Mouse (Mus musculus) spleen, postnatal 36 days (tissue): ENCODE results near the gene Dicer1.

Experiments
- DNase-seq, 2 experiments: peaks; one replicate each; pipeline ENCODE4 v3.0.0; 2022; ENCODE audit warnings: low spot score in 2 of 2, mixed read lengths in 1 of 2

Dicer1 gene

GRCm38 (mm10) chr12:104677371-104677924 lies 74.3 kb downstream of the Dicer1 start:
- DNase-seq = no peak

DNA sequence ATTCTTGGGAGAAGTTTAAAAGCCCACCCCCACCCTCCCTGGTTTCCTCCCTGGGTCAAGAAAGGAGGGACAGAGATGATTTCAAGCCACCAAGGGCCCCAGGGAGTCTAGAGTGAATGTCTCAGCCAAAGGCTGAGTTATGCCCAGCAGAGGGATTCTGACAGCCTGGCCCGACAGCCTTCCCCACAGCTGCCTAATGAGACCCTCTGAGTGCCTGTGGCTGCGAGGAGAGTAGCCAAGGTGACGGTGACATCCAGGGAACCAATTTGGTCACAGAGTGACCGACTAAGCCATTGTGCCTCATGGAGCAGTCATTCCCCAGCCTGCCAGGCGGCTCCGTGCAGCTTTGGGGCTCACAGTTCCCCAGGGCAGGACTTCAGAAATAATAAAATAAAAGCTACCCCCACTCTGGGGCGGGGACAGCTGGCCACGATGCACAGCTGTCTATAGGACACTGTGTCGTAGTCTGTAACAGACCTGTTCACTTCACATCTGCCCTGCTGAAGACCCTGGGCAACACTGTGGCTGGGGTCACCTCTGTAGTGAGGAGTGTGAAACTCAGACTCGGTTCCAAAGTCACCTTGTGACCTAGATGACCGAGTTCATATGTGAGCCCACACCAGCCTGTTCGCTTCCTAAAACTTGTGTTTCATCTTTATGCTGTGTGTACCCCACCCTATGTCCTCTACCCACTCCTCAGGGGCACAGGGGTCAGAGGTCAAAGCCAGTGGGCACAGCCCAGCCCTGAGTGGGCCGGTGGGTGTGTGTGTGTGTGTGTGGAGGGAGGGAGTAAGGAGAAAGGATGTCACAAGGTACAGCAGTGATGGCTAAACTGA lies 75.0 kb downstream of the Dicer1 start:
- DNase-seq = no peak

DNA sequence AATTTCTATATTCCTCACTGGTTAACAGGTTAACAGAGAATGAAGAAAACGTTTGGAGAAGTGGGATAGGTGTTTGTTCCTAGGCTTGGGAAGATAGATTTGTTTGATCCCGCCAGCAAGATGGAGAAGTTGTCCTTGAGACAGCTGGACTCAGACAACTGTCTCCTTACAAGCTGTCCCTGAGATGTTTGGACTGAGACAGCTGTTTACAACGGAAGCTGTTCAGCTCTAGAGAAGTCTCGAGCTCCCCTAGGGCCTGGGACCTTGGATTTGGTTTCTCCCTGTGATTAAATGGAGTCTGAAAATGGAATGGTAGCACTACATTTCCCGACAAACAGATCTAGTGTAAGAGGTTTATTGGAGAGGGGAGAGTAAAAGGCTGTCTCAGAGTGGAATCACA lies 78.8 kb downstream of the Dicer1 start:
- no peak for DNase-seq

GRCm38 (mm10) chr12:104672406-104672805 lies 79.3 kb downstream of the Dicer1 start:
- no peak for DNase-seq

DNA sequence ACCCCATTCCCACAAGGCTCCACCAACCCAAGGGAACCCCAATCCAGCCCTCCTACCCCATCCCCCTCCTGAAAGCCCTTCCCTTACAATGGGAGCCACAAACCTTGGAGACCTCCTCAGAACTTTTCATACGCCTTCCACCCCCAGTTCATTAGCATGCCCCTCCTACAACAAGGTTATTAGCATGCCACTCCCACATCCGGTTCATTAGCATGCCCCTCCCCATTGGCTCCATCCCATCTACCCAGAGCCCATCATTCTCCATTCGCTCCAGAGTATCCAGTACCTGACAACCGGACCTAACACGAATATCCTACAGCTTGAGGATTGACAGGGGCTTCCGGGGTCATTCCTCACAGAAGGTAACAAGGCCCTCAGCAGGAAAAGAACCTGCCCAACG lies 83.9 kb downstream of the Dicer1 start:
- DNase-seq = no peak

GRCm38 (mm10) chr12:104665951-104666350 lies 85.8 kb downstream of the Dicer1 start:
- DNase-seq = no peak

DNA sequence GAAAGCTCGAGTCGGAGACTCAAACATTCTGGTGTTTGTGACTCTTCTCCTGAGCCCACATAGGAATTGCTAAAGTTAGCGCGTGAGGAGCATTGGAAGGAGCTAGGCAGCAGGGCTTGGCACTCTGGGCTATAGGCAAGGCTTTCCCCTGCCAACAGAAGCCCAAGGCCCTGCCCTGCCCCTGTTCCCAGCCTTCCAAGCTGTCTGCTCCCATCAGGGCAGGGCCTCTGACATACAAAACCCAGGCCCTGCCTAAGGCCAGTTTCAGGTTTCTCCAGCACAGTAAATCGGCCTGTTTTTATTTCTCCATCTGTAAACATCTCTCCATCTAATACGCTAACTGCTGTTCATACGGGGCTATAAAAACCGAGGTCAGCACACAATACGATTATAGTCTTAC lies 86.2 kb downstream of the Dicer1 start:
- DNase-seq = no peak

GRCm38 (mm10) chr12:104656146-104656545 lies 95.6 kb downstream of the Dicer1 start:
- no peak for DNase-seq

GRCm38 (mm10) chr12:104655006-104655405 lies 96.7 kb downstream of the Dicer1 start:
- DNase-seq = no peak

- no peak for DNase-seq
These were observed 99.7 kb downstream of the Dicer1 start for GRCm38 (mm10) chr12:104652021-104652420.

DNA sequence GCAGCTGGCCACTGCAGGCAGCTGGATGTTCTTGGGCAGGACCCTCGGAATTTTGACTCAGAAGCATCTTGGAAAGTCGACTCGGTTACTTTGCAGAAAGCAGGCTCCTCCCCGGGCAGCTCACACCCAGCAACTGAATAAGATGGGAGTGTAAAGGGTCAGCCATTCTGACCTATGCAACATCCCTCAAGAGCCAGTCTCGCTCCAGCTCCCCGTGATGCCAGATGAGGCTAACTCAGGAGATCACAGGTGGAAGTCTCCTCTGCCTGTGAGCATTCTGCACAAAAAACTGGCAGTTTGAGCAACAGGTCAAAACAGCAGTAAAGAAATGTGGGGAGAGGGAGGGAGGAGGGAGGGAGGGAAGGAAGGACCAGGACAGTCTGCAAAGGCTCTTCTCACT lies 100.5 kb downstream of the Dicer1 start:
- no peak for DNase-seq

GRCm38 (mm10) chr12:104650510-104651260 lies 101.1 kb downstream of the Dicer1 start:
- no peak for DNase-seq

DNA sequence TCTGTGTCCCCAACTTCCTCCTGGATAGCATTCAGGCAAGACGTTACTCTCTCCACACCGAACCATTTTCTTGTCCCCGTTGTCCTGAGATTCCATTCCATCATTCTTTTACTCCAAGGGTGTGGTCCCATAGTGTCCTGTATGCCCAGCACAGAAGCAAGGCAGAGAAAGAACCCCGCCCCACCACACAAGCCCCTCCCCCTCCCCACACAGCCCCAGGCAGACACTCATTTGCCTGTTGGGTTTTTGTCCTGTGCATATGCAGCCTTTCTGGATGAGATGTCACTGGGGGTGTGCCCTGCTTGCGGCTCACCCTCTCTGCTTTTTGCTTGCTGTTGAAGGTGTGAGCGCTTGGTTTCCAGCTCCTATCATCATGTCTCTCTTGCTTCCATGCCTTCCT lies 103.4 kb downstream of the Dicer1 start:
- DNase-seq = no peak

- DNase-seq = no peak
These were observed 109.4 kb downstream of the Dicer1 start for GRCm38 (mm10) chr12:104642337-104642736.

DNA sequence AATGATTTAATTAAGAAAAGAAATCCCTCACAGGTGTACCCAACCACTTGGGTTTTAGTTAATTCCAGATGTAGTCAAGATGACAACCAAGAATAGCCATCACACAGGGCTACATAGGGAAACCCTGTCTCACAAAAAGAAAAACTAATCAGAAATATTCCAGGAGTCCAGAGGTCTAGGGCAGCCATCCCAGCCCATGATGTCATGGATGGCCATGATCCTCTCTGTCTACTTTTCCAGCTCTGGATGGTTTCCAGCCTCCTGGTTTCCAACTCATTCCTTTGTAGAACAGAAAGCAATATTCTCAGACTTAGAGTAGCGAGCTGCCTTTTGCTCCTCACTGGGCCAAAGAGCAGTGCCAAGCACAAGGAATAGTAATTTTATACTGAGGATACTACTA lies 110.8 kb downstream of the Dicer1 start:
- no peak for DNase-seq

DNA sequence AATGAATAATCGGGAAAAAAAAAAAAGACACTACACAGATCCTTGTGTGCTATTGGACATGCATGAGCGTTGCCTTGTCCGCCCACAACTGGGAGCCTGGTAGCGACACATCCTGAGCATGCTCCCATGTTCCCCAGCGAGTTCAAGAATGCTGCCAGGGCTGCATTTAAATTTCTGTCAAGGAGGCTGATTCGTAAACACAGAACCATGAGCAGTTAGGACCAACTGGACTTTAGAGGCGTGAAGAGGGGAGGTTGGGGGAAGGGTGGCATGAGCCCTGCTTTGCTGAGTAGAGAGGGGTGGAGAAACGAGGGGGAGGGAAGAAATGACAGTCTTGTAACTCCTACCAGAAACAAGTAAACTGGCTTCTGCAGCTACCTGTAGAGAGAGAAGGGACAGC lies 113.6 kb downstream of the Dicer1 start:
- no peak for DNase-seq
